Mouse (Mus musculus): ENCODE results near the gene Baz1b.

DNA sequence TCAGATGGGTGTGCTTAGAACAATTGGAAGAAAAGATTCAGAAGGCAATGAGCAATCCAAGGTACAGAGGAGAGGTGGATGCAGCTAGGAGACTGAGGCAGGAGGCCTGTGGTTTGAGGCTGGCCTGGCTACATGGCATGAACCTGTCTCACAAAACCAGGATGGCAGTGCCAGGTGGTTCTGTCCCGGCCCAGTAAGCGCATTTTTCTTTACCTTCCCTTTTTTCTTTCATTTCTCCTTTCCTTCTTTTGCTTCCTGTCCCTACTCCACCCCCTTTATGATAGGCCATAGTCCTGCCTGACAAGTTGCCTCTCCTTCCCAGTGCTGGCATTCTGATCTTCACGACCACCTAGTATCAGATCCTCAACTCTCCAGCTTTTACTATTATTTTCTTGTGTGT lies 2.0 kb upstream of the Baz1b start:
- TF ChIP-seq CTCF (IDR thresholded peaks at IDR 0.05; ENCODE audit: low read depth, low read length) (no peak), POLR2A (IDR thresholded peaks at IDR 0.05; ENCODE audit: extremely low read depth, insufficient read depth, low read length) (no peak)

Data from liver, adult 2 months (tissue).